Mouse (Mus musculus) CH12.LX (cell line): ENCODE measurements around the gene Dmd. TPM values are rescaled to one million over a fixed set of nuclear protein-coding genes. Genes with fewer than 3 reads are reported as not detected.

Experiments
- DNase-seq: peaks from one replicate; pipeline ENCODE4 v3.0.0-alpha.2; 2013; ENCODE audit errors: extremely low read depth
- H3K27ac ChIP-seq: 2 replicates; pipeline ENCODE4 v1.5.1; 2012; ENCODE audit warnings: low read depth, mild to moderate bottlenecking, control low read depth, moderate library complexity; ENCODE audit not compliant: insufficient read depth
- H3K27me3 ChIP-seq: replicated peaks from 2 replicates; pipeline ENCODE3; 2012; ENCODE audit warnings: inconsistent platforms
- H3K36me3 ChIP-seq, 2 experiments: replicated peaks in 1 of 2; 2 replicates each; pipeline versions ENCODE3 to v1.6.1; 2012; ENCODE audit warnings: inconsistent platforms in 1 of 2, low read length in 1 of 2, mild to moderate bottlenecking in 1 of 2, mixed read lengths in 1 of 2, moderate library complexity in 1 of 2; ENCODE audit not compliant: control insufficient read depth in 1 of 2, insufficient read depth in 1 of 2
- H3K4me1 ChIP-seq, 2 experiments: 2 replicates each; pipeline ENCODE4 v1.6.1; 2012; ENCODE audit warnings: inconsistent platforms in 1 of 2, moderate library complexity in 1 of 2; ENCODE audit not compliant: insufficient read depth in 2 of 2, control insufficient read depth in 1 of 2
- H3K4me2 ChIP-seq: 2 replicates; pipeline ENCODE4 v1.6.1; 2012; ENCODE audit warnings: low read depth, mild to moderate bottlenecking, control low read depth; ENCODE audit not compliant: poor library complexity, insufficient read depth, severe bottlenecking
- H3K4me3 ChIP-seq, 3 experiments: fragments of 150-350 bp in 1 of 3; sonication (generic) in 1 of 3; replicated peaks in 1 of 3; 2 replicates each; pipeline versions ENCODE3 to v1.5.1; 2011 to 2012; ENCODE audit warnings: low read depth in 2 of 3, low read length in 2 of 3, mild to moderate bottlenecking in 2 of 3, moderate library complexity in 2 of 3, control low read depth in 1 of 3, improper control_type of control experiment in 1 of 3, inconsistent platforms in 1 of 3, mixed read lengths in 1 of 3; ENCODE audit not compliant: poor library complexity in 1 of 3
- H3K79me2 ChIP-seq: replicated peaks from 2 replicates; pipeline ENCODE4 v1.6.1; 2012; ENCODE audit warnings: mild to moderate bottlenecking, moderate library complexity; ENCODE audit not compliant: control insufficient read depth, poor library complexity, insufficient read depth, severe bottlenecking; ENCODE audit errors: extremely low read depth
- H3K9ac ChIP-seq: 2 replicates; pipeline ENCODE4 v1.6.1; 2012; ENCODE audit warnings: low read depth, mild to moderate bottlenecking, control low read depth, moderate library complexity; ENCODE audit not compliant: insufficient read depth
- H3K9me3 ChIP-seq: replicated peaks from 2 replicates; pipeline ENCODE3; 2012; ENCODE audit warnings: low read length, inconsistent platforms, mixed read lengths
- CTCF ChIP-seq, 2 experiments: IDR thresholded peaks in 1 of 2; conservative IDR thresholded peaks in 1 of 2; 2 replicates each; pipeline ENCODE4 v1.5.1; 2011 to 2012; ENCODE audit warnings: low read depth in 2 of 2, low read length in 2 of 2, improper control_type of control experiment in 1 of 2, inconsistent platforms in 1 of 2, mild to moderate bottlenecking in 1 of 2, moderate library complexity in 1 of 2
- IRF4 ChIP-seq: IDR thresholded peaks from 2 replicates; pipeline ENCODE4 v1.6.1; 2014; ENCODE audit warnings: low read depth, mild to moderate bottlenecking, inconsistent platforms, low read length, improper control_type of control experiment
- JUN ChIP-seq: IDR thresholded peaks from 2 replicates; pipeline ENCODE4 v1.6.1; 2011; ENCODE audit warnings: low read depth, mild to moderate bottlenecking, low read length, improper control_type of control experiment, moderate library complexity; ENCODE audit not compliant: insufficient read depth
- MYC ChIP-seq: IDR thresholded peaks from 2 replicates; pipeline ENCODE4 v1.6.1; 2011; ENCODE audit warnings: low read depth, mild to moderate bottlenecking, improper control_type of control experiment, low read length
- NELFE ChIP-seq: IDR thresholded peaks from 2 replicates; pipeline ENCODE4 v1.6.1; 2011; ENCODE audit warnings: low read depth, low read length, improper control_type of control experiment
- POLR2AphosphoS2 ChIP-seq: IDR thresholded peaks from 2 replicates; pipeline ENCODE4 v1.6.1; 2011; ENCODE audit warnings: low read depth, low read length, improper control_type of control experiment
- RAD21 ChIP-seq: IDR thresholded peaks from 2 replicates; pipeline ENCODE4 v1.6.1; 2011; ENCODE audit warnings: low read depth, mild to moderate bottlenecking, low read length, improper control_type of control experiment, moderate library complexity
- SIN3A ChIP-seq: IDR thresholded peaks from 2 replicates; pipeline ENCODE4 v1.6.1; 2012; ENCODE audit warnings: low read length, improper control_type of control experiment, inconsistent platforms
- SMC3 ChIP-seq: IDR thresholded peaks from 2 replicates; pipeline ENCODE4 v1.6.1; 2011; ENCODE audit warnings: low read depth, low read length, improper control_type of control experiment
- TCF12 ChIP-seq: IDR thresholded peaks from 2 replicates; pipeline ENCODE4 v1.6.1; 2014; ENCODE audit warnings: low read depth, mild to moderate bottlenecking, inconsistent platforms, low read length, improper control_type of control experiment
- UBTF ChIP-seq: IDR thresholded peaks from 2 replicates; pipeline ENCODE4 v1.6.1; 2012; ENCODE audit warnings: low read depth, mild to moderate bottlenecking, inconsistent platforms, low read length, improper control_type of control experiment, moderate library complexity
- dilution Hi-C: fragments of 300-500 bp; cut with MboI; formaldehyde crosslinking; loops from 2 replicates; pipeline ENCODE4 v1.14.3; 2020; ENCODE audit warnings: low sequenced_read_pairs; ENCODE audit not compliant: extremely low pct_unique_long_range_greater_than_20kb, extremely low pct_ligation_motif_present
- in situ Hi-C: fragments of 300-500 bp; cut with MboI; formaldehyde crosslinking; loops from 3 replicates; pipeline ENCODE4 v1.14.3; 2019; ENCODE audit warnings: low sequenced_read_pairs, low pct_ligation_motif_present, low pct_unique_long_range_greater_than_20kb, mixed read lengths
- polyA plus RNA-seq: library from polyadenylated mRNA; unstranded; fragments of >175 nt; gene quantifications from 2 replicates; pipeline ENCODE4 v1.2.1, GENCODE M21; 2012; ENCODE audit warnings: low read depth; ENCODE audit not compliant: insufficient read length
- total RNA-seq, 2 experiments: library from RNA; depleted of rRNA; stranded (reverse); fragments of 300-350 nt in 1 of 2; fragments of >200 nt in 1 of 2; gene quantifications; 2 replicates each; pipeline ENCODE4 v1.2.3; 2012 to 2014

The Dmd gene
- total and polyA plus RNA-seq, 3 experiments, result 0.81 to 2.7 (median 2.1) TPM

DNA sequence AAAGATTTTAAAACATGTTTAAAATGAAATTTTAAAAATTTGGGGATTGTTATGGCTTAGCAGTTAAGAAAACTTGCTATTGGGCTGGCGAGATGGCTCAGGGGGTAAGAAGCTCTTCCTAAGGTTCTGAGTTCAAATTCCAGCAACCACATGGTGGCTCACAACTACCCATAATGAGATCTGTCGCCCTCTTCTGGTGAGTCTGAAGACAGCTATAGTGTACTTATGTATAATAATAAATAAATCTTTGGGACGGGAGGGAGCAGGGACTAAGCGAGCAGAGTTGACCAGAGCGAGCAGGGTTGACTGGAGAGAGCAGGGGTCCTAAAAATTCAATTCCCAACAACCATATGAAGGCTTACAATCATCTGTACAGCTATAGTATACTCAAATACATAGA lies 2188.6 kb downstream of the Dmd start:
- Histone ChIP-seq H3K36me3 (no peaks in the 10 kb centered on the region), H3K27ac (no peak overlapping the region), H3K27me3 (no peaks in the 10 kb centered on the region), H3K4me3 (no peak overlapping the region), H3K9me3 (no peaks in the 10 kb centered on the region), H3K4me1 (no peaks in the 10 kb centered on the region), H3K4me2 (no peak overlapping the region), H3K9ac (no peak overlapping the region), H3K79me2 (no peaks in the 10 kb centered on the region)
- dilution Hi-C loops (no loop called here), in situ Hi-C loops (no loop called here)
- TF ChIP-seq CTCF (conservative IDR thresholded peaks at IDR 0.05 in 1 of 2, IDR thresholded peaks at IDR 0.05 in 1 of 2; ENCODE audit: low read depth in 2 of 2, low read length in 2 of 2), result peak in 1 of 2 experiments; percentile 17; a peak in 1 of 4 replicates
- no peak for TF ChIP-seq IRF4
- no peak for TF ChIP-seq RAD21
- DNase-seq, result no peak

DNA sequence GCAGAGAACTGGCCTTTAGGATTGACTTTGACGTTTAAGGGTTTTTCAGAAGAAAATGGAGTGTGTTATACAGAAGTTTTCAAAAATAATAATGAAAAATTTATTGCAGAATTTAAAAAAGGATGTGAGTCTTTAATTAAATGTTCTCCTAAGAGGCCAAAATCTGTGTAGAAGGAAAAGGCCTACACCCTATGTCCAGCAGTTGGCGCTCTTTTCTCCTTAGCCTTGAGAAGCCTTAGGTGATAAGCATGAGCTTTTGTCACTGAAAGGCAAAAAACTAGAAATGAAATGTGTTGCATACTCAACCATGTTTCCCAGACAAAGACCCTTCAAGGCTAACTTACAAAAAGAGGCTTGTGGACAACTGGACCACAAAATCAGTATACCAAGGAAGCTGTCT lies 2222.6 kb downstream of the Dmd start:
- TF ChIP-seq UBTF (no peak), POLR2AphosphoS2 (no peak), MYC (no peak), CTCF (conservative IDR thresholded peaks at IDR 0.05 in 1 of 2, IDR thresholded peaks at IDR 0.05 in 1 of 2; ENCODE audit: low read depth in 2 of 2, low read length in 2 of 2) (peak; percentile 65 to 71), SMC3 (peak; percentile 56), RAD21 (peak; percentile 37)
- TF ChIP-seq, all 38 proteins: peak for 3
- H3K27me3 ChIP-seq, result no peaks in the 10 kb centered on the region
- H3K4me3 ChIP-seq, result no peak overlapping the region
- no peaks in the 10 kb centered on the region for H3K4me1 ChIP-seq
- H3K79me2 ChIP-seq, result no peaks in the 10 kb centered on the region
- H3K4me2 ChIP-seq, result no peak overlapping the region
- H3K9ac ChIP-seq, result no peak overlapping the region
- H3K36me3 ChIP-seq, result no peaks in the 10 kb centered on the region
- H3K9me3 ChIP-seq, result no peaks in the 10 kb centered on the region
- DNase-seq, result peak; percentile 8
- H3K27ac ChIP-seq, result no peak overlapping the region
- in situ Hi-C loops (no loop called here), dilution Hi-C loops (no loop called here)

GRCm38 (mm10) chrX:85187565-85187964 lies 2238.9 kb downstream of the Dmd start:
- Histone ChIP-seq H3K4me1 (no peaks in the 10 kb centered on the region), H3K4me3 (no peak overlapping the region), H3K79me2 (no peaks in the 10 kb centered on the region), H3K9ac (no peak overlapping the region), H3K27ac (no peak overlapping the region), H3K4me2 (no peak overlapping the region), H3K9me3 (no peaks in the 10 kb centered on the region), H3K27me3 (no peaks in the 10 kb centered on the region), H3K36me3 (no peaks in the 10 kb centered on the region)
- TF ChIP-seq SMC3 (no peak), NELFE (no peak), TCF12 (no peak), RAD21 (no peak), SIN3A (no peak), JUN (no peak)
- no peak for DNase-seq
- dilution Hi-C loops (no loop called here), in situ Hi-C loops (no loop called here)
